Mouse (Mus musculus): ENCODE measurements around the gene Lhpp. TPM values are rescaled to one million over a fixed set of nuclear protein-coding genes. Genes with fewer than 3 reads are reported as not detected.

The Lhpp gene
- polyA plus RNA-seq, 1 experiment from 2014 or later, result 17.4 TPM

- Histone ChIP-seq H3K27me3 (no peaks in the 10 kb centered on the region), H3K4me3 (replicated peaks) (no peak overlapping the region), H3K9me3 (replicated peaks) (no peaks in the 10 kb centered on the region), H3K9ac (no peak overlapping the region), H3K27ac (replicated peaks) (no peak overlapping the region), H3K4me2 (replicated peaks) (no peak overlapping the region), H3K36me3 (no peaks in the 10 kb centered on the region), H3K4me1 (peaks cover 6% of the 10 kb centered on the region; the same call in 1 of the 2 replicates)
- 56% methylated on average over 2 of the region's 2 CpGs for WGBS
- ATAC-seq (ENCODE audit: insufficient number of reproducible peaks, low FRiP score, low TSS enrichment, low read depth), result no peak
These were observed 58.2 kb downstream of the Lhpp start for GRCm38 (mm10) chr7:132668604-132669003.

GRCm38 (mm10) chr7:132669999-132670862, 59.8 kb downstream of the Lhpp start:
- Histone ChIP-seq H3K9ac (no peak overlapping the region), H3K9me3 (replicated peaks) (no peaks in the 10 kb centered on the region), H3K4me1 (peaks cover 17% of the 10 kb centered on the region), H3K4me3 (replicated peaks) (no peak overlapping the region), H3K4me2 (replicated peaks) (no peak overlapping the region), H3K36me3 (no peaks in the 10 kb centered on the region), H3K27me3 (no peaks in the 10 kb centered on the region), H3K27ac (replicated peaks) (no peak overlapping the region)
- 83% methylated on average over 20 of the region's 20 CpGs for WGBS
- no peak for ATAC-seq (ENCODE audit: insufficient number of reproducible peaks, low FRiP score, low TSS enrichment, low read depth)

- Histone ChIP-seq H3K4me2 (replicated peaks) (no peak overlapping the region), H3K9me3 (replicated peaks) (no peaks in the 10 kb centered on the region), H3K27me3 (no peaks in the 10 kb centered on the region), H3K4me3 (replicated peaks) (no peak overlapping the region), H3K36me3 (no peaks in the 10 kb centered on the region), H3K4me1 (peaks cover 17% of the 10 kb centered on the region), H3K9ac (no peak overlapping the region), H3K27ac (replicated peaks) (no peak overlapping the region)
- no peak for ATAC-seq (ENCODE audit: insufficient number of reproducible peaks, low FRiP score, low TSS enrichment, low read depth)
- WGBS, result 92% methylated on average over 3 of the region's 3 CpGs
These were observed 60.4 kb downstream of the Lhpp start for GRCm38 (mm10) chr7:132670863-132671165.

DNA sequence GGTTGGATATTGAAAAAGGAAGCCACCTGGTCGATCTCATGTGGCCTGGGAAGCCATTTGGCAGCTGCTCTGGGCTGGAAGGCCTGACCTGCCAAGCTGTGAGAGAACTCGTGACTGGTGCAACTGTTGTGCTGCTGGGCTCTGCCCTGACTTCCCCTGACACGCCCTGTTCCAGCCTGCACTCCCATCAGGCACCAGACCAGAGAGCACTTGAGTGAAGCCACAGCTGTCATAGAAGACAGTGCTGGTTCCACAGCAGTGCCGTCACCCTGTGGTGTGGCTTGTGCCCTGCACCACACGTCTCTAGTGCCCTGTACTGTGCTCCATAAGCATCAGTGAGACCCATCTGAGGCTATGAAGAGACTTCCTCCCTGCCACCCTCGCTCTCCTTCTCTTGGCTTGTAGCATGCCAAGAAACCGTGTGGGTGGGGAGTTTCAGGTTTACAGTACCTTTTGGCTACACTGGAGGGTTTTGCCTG, 62.1 kb downstream of the Lhpp start:
- no peak overlapping the region for H3K4me2 ChIP-seq (replicated peaks)
- no peaks in the 10 kb centered on the region for H3K27me3 ChIP-seq
- no peaks in the 10 kb centered on the region for H3K9me3 ChIP-seq (replicated peaks)
- H3K4me3 ChIP-seq (replicated peaks), result no peak overlapping the region
- no peaks in the 10 kb centered on the region for H3K36me3 ChIP-seq
- peaks cover 17% of the 10 kb centered on the region for H3K4me1 ChIP-seq
- H3K27ac ChIP-seq (replicated peaks), result peak overlapping the region; percentile 22; the same call in 1 of the 2 replicates
- peak; percentile 52; the same call in 1 of the 2 replicates for ATAC-seq (ENCODE audit: insufficient number of reproducible peaks, low FRiP score, low TSS enrichment, low read depth)
- 57% methylated on average over 7 of the region's 7 CpGs for WGBS
- no peak overlapping the region for H3K9ac ChIP-seq

DNA sequence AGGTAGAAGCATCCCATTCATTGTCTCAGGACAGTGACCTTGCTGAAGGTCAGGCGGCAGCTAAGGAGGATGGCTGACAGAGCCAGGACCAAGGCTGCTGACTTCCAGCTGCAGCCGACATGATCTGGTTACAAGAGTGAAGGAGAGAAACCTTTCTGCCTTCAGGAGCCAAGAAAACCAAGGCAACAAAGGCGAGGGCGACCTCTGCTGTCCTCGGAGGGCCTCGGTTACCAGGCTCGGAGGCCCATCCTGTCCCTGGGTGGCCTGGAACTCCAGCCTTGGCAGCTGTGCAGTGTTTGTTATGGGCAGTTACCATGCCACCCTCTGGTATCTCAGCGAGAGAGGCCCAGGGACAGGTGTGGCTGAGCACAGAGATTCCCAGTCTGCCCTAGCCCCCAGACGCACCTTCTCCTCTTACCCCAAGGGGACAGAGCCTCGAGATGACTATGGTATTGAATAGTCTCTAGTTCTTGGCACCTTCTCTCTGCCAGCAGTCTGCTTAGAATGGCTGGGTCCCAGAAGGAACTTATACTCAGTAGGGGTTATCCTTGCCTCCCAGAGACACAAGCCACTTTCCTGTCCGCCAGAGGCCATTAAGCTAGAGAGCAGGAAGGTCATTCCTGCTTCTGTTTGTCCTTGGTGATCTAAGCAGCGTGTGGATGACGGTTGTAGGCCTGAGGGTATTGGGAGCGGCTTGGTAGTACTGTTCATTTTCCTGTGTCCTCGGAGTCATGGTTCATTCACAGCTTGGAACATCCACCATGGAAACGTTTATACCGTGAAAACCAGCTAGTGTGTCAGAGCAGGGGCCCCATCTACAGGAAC, 63.7 kb downstream of the Lhpp start:
- Histone ChIP-seq H3K27ac (replicated peaks) (peak overlapping the region; percentile 7; the same call in 1 of the 2 replicates), H3K4me3 (replicated peaks) (no peak overlapping the region), H3K4me1 (peaks cover 17% of the 10 kb centered on the region), H3K9me3 (replicated peaks) (no peaks in the 10 kb centered on the region), H3K4me2 (replicated peaks) (no peak overlapping the region), H3K36me3 (no peaks in the 10 kb centered on the region), H3K27me3 (no peaks in the 10 kb centered on the region), H3K9ac (no peak overlapping the region)
- WGBS, result 39% methylated on average over 17 of the region's 17 CpGs
- ATAC-seq (ENCODE audit: insufficient number of reproducible peaks, low FRiP score, low TSS enrichment, low read depth), result peak; percentile 74

DNA sequence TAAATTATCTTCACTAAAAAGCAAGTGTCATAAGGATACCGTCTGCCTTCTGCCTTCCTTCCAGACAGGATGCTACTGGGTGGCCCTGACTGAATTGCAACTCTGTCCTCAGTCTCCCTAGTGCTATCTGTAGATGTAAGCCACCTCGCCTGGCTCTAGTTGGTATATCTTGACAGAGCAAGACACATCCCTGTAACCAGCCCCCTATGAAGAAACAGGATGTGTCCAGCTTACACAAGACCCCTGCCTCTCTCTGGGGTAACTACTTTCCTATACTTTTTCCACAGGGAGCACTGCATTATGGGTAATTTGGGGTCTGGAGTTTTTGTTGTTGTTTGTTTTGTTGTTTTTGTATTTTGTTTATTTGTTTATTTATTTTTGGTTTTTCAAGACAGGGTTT, 65.5 kb downstream of the Lhpp start:
- Histone ChIP-seq H3K9me3 (replicated peaks) (no peaks in the 10 kb centered on the region), H3K36me3 (no peaks in the 10 kb centered on the region), H3K4me2 (replicated peaks) (no peak overlapping the region), H3K9ac (no peak overlapping the region), H3K27me3 (no peaks in the 10 kb centered on the region), H3K27ac (replicated peaks) (no peak overlapping the region), H3K4me1 (peaks cover 17% of the 10 kb centered on the region), H3K4me3 (replicated peaks) (no peak overlapping the region)
- 82% methylated on average over 2 of the region's 2 CpGs for WGBS
- ATAC-seq (ENCODE audit: insufficient number of reproducible peaks, low FRiP score, low TSS enrichment, low read depth), result no peak

DNA sequence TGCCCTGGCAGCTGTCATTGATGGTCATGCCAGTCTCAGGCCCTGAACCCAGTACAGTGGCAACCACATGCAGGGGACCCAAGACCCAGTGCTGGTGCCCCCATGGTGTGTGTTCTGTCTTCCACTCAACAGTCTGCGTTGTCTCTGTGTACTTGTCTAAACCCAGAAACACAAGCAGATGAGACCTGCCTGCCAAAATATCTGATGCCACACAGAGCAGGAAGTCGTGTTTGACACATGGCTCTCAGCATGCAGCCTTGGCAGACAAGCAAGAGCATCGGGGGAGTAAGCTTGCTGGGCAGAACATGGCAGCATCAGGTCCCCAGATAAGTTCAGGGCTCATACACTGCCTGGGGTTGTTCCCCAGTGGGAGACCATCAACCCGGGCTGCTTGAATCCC, 68.7 kb downstream of the Lhpp start:
- Histone ChIP-seq H3K4me3 (replicated peaks) (no peak overlapping the region), H3K27ac (replicated peaks) (no peak overlapping the region), H3K9me3 (replicated peaks) (no peaks in the 10 kb centered on the region), H3K4me2 (replicated peaks) (no peak overlapping the region), H3K36me3 (no peaks in the 10 kb centered on the region), H3K9ac (no peak overlapping the region), H3K27me3 (no peaks in the 10 kb centered on the region), H3K4me1 (peaks cover 6% of the 10 kb centered on the region)
- 50% methylated on average over 4 of the region's 4 CpGs for WGBS
- no peak for ATAC-seq (ENCODE audit: insufficient number of reproducible peaks, low FRiP score, low TSS enrichment, low read depth)

DNA sequence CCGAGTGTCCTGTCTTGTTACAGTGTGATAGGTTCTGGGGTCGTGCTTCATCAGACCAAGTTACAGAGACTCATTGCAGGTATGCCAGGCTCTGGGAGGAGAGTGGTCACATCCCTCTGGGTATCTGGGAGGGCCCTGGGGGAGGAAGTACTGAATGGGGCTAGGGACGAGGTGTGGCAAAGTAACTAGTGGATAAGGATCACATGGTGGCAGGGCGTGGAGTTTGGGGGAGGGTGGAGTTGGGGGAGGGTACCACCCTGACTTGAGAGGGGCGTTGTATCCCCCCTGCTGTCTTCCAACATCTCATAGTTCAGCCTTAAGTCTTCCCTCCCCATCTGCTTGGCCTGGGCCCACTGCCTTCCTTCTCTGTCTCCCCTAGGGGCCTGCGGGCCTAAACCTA, 69.1 kb downstream of the Lhpp start:
- Histone ChIP-seq H3K27ac (replicated peaks) (no peak overlapping the region), H3K9me3 (replicated peaks) (no peaks in the 10 kb centered on the region), H3K4me3 (replicated peaks) (no peak overlapping the region), H3K4me1 (peaks cover 2% of the 10 kb centered on the region; the same call in 1 of the 2 replicates), H3K27me3 (no peaks in the 10 kb centered on the region), H3K9ac (no peak overlapping the region), H3K36me3 (no peaks in the 10 kb centered on the region), H3K4me2 (replicated peaks) (no peak overlapping the region)
- no peak for ATAC-seq (ENCODE audit: insufficient number of reproducible peaks, low FRiP score, low TSS enrichment, low read depth)
- 75% methylated on average over 6 of the region's 6 CpGs for WGBS

- H3K36me3 ChIP-seq, result no peaks in the 10 kb centered on the region
- H3K27ac ChIP-seq (replicated peaks), result no peak overlapping the region
- ATAC-seq (ENCODE audit: insufficient number of reproducible peaks, low FRiP score, low TSS enrichment, low read depth), result no peak
- H3K4me1 ChIP-seq, result no peaks in the 10 kb centered on the region
- no peaks in the 10 kb centered on the region for H3K9me3 ChIP-seq (replicated peaks)
- no peaks in the 10 kb centered on the region for H3K27me3 ChIP-seq
- H3K4me3 ChIP-seq (replicated peaks), result no peak overlapping the region
- no peak overlapping the region for H3K9ac ChIP-seq
- WGBS, result 86% methylated on average over 11 of the region's 11 CpGs
- H3K4me2 ChIP-seq (replicated peaks), result no peak overlapping the region
These were observed 70.9 kb downstream of the Lhpp start for GRCm38 (mm10) chr7:132681296-132681695.

GRCm38 (mm10) chr7:132681831-132682230, 71.4 kb downstream of the Lhpp start:
- ATAC-seq (ENCODE audit: insufficient number of reproducible peaks, low FRiP score, low TSS enrichment, low read depth), result no peak
- H3K9me3 ChIP-seq (replicated peaks), result no peaks in the 10 kb centered on the region
- H3K4me2 ChIP-seq (replicated peaks), result no peak overlapping the region
- no peak overlapping the region for H3K4me3 ChIP-seq (replicated peaks)
- H3K9ac ChIP-seq, result no peak overlapping the region
- no peak overlapping the region for H3K27ac ChIP-seq (replicated peaks)
- H3K27me3 ChIP-seq, result no peaks in the 10 kb centered on the region
- no peaks in the 10 kb centered on the region for H3K36me3 ChIP-seq
- no peaks in the 10 kb centered on the region for H3K4me1 ChIP-seq
- 82% methylated on average over 1 of the region's 1 CpGs for WGBS

- H3K27me3 ChIP-seq, result no peaks in the 10 kb centered on the region
- no peak overlapping the region for H3K27ac ChIP-seq (replicated peaks)
- H3K4me3 ChIP-seq (replicated peaks), result no peak overlapping the region
- 75% methylated on average over 3 of the region's 3 CpGs for WGBS
- H3K9me3 ChIP-seq (replicated peaks), result no peaks in the 10 kb centered on the region
- no peak for ATAC-seq (ENCODE audit: insufficient number of reproducible peaks, low FRiP score, low TSS enrichment, low read depth)
- H3K9ac ChIP-seq, result no peak overlapping the region
- H3K4me2 ChIP-seq (replicated peaks), result no peak overlapping the region
- H3K4me1 ChIP-seq, result peaks cover under 1% of the 10 kb centered on the region; the same call in 1 of the 2 replicates
- H3K36me3 ChIP-seq, result no peaks in the 10 kb centered on the region
These were observed 71.9 kb downstream of the Lhpp start for GRCm38 (mm10) chr7:132682336-132682735.

All from embryonic facial prominence, embryonic 15.5 days (tissue).